Mouse (Mus musculus): ENCODE measurements around the gene Syt14.

The Syt14 gene

DNA sequence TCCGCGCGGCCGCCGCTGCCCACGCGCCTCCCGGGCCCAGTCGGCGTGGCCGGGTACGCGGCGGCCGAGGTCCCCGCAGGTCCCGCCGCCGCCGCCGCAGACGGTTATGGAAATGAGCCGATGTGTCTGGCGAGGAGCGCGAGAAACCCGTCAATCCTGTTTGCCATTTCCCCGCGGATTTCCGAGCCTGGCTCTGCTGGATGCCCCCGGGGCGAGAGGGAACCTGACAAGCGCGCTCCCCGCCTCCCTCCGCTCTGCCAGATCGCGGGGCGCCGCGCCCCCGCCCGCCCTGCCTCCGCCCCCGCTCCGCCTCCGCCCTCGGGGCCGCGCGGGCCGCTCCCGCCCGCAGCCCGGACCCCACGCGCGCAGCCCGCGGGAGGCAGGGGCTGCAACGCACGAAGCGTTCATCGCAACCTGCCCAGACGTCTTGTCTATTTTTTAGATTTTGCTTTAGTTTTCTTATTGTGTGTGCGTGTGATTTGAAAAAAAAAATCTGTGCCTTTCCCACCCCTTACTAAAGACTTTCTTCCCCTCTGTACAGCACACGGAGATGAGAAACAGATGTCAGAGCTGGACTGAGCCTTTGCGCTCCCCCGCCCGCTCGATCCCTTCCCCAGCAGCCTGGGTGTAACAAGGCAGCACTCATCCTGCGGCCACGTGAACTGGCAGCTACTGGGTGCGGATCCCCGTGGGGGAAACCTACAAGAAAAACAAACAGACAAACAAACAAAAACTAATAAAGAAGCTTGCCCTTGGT, 179.9 kb downstream of the Syt14 start, which contains the start of gene Sertad4:
Sertad4 (minus strand) TSS at position 283 of the 757 bp plus-strand sequence.
- Histone ChIP-seq H3K36me3 (ENCODE audit: insufficient read depth, low read length) (no peaks in the 10 kb centered on the region), H3K9me3 (ENCODE audit: low read length) (no peaks in the 10 kb centered on the region), H3K4me1 (replicated peaks; ENCODE audit: low read depth, low read length) (peaks cover 40% of the 10 kb centered on the region), H3K4me3 (replicated peaks; ENCODE audit: low read length) (peak within 1 kb of the TSS; percentile 86), H3K27me3 (ENCODE audit: insufficient read depth, low read length) (peaks cover 82% of the 10 kb centered on the region)
- TF ChIP-seq NANOG (IDR thresholded peaks at IDR 0.05; ENCODE audit: borderline replicate concordance, low read length) (no peak), CTCF (conservative IDR thresholded peaks at IDR 0.05; ENCODE audit: low read length) (no peak), POU5F1 (IDR thresholded peaks at IDR 0.05; ENCODE audit: borderline replicate concordance, low read length) (no peak)

DNA sequence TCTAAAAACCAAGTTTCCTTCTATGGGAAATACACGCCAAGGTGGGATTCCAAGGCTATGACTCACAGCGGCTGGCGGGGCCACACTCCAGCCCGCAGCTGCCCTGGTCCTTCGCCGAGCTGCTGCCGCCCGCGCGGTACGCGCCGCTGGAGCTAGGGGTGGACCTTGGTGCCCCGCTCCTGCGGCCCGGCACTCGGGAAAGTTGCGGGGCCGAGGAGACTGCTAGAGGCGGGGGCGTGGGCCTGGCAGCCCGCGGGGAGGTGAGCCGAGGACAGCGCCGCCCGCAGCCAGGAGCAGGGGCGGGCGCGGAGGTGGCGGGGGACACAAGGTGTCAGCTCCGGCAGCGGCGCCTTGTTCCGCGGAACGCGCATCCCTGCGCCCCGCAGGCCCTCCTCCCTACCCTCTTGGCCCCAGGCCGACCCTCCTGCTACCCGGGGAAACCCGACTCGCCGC, 180.7 kb downstream of the Syt14 start:
- peaks cover 1% of the 10 kb centered on the region; the same call in 1 of the 2 replicates for H3K36me3 ChIP-seq (ENCODE audit: insufficient read depth, low read length)
- peak overlapping the region; percentile 86 for H3K4me3 ChIP-seq (replicated peaks; ENCODE audit: low read length)
- no peak for TF ChIP-seq CTCF (conservative IDR thresholded peaks at IDR 0.05; ENCODE audit: low read length)
- no peak for TF ChIP-seq NANOG (IDR thresholded peaks at IDR 0.05; ENCODE audit: borderline replicate concordance, low read length)
- no peak for TF ChIP-seq POU5F1 (IDR thresholded peaks at IDR 0.05; ENCODE audit: borderline replicate concordance, low read length)

DNA sequence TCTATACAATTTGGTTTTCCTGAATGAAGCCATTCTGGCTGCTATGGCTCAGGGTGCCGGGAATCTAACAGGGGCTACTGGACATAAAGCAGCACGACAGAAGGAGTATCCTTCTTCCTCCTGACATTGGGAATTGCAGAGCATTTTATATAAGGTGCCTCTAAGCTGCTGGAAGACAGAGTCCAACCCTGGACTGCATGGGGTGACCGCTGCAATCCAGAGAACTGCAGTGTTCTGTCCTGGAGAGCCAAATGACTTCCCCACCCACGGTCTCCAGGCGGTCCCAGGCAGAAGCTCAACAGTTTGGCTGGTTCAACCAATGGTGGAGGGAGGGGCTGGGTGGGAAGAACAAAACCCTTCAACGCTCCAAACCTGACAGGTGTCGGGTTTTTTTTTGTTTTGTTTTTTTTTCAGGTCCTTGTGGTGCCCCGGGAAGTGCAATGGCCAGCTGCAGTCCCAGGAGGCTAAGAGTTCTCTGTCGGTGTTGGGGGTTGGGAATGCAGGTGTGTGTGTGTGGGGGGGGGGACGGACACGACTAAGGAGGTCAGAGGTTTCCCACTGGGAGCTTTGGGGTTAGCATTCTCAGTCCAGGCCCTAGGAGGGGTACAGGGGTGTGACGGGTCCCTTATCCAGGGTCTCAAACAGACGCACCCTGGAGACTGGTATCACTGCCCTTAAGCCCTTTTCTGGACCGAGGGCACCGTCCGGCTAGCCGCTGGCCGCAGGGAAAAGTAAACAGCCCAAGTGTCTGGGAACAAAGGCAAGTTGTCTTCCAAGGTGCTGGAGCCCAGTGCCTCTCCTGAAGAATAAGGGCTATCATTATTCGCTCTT, 181.4 kb downstream of the Syt14 start:
- Histone ChIP-seq H3K4me3 (replicated peaks; ENCODE audit: low read length) (peak overlapping the region; percentile 86), H3K9me3 (ENCODE audit: low read length) (no peaks in the 10 kb centered on the region)
- TF ChIP-seq NANOG (IDR thresholded peaks at IDR 0.05; ENCODE audit: borderline replicate concordance, low read length) (no peak), CTCF (conservative IDR thresholded peaks at IDR 0.05; ENCODE audit: low read length) (no peak), POU5F1 (IDR thresholded peaks at IDR 0.05; ENCODE audit: borderline replicate concordance, low read length) (no peak)

More for the DNA sequence above, 180.7 kb downstream of the Syt14 start:
- Histone ChIP-seq H3K4me1 (replicated peaks; ENCODE audit: low read depth, low read length) (peaks cover 41% of the 10 kb centered on the region), H3K27me3 (ENCODE audit: insufficient read depth, low read length) (peaks cover 81% of the 10 kb centered on the region), H3K9me3 (ENCODE audit: low read length) (no peaks in the 10 kb centered on the region)

DNA sequence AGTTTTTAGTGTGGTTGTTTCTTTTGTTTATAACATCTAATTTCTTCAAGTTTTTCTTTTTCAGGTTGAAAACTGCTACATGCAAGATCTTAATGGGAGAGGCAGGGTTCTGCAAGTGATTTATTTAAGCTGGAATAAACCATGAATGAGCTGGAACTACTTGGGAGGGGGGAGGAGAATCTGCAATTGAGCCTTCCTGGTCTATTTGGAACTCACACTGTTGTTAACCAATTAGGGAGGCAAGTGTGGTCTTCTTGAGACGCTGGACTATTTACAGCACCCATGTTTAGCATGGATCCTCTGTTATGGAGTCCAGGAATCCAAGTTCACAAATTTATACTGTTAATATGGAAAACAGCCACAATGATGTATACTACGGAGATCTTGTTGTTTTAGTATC, 182.1 kb downstream of the Syt14 start:
- no peak for TF ChIP-seq POU5F1 (IDR thresholded peaks at IDR 0.05; ENCODE audit: borderline replicate concordance, low read length)
- TF ChIP-seq NANOG (IDR thresholded peaks at IDR 0.05; ENCODE audit: borderline replicate concordance, low read length), result no peak
- TF ChIP-seq CTCF (conservative IDR thresholded peaks at IDR 0.05; ENCODE audit: low read length), result no peak
- peaks cover 13% of the 10 kb centered on the region for H3K36me3 ChIP-seq (ENCODE audit: insufficient read depth, low read length)
- H3K27me3 ChIP-seq (ENCODE audit: insufficient read depth, low read length), result peaks cover 74% of the 10 kb centered on the region
- peaks cover 41% of the 10 kb centered on the region for H3K4me1 ChIP-seq (replicated peaks; ENCODE audit: low read depth, low read length)
- no peak overlapping the region for H3K4me3 ChIP-seq (replicated peaks; ENCODE audit: low read length)
- H3K9me3 ChIP-seq (ENCODE audit: low read length), result no peaks in the 10 kb centered on the region

More for the DNA sequence above, 181.4 kb downstream of the Syt14 start:
- Histone ChIP-seq H3K36me3 (ENCODE audit: insufficient read depth, low read length) (peaks cover 8% of the 10 kb centered on the region), H3K27me3 (ENCODE audit: insufficient read depth, low read length) (peaks cover 79% of the 10 kb centered on the region), H3K4me1 (replicated peaks; ENCODE audit: low read depth, low read length) (peaks cover 41% of the 10 kb centered on the region)

DNA sequence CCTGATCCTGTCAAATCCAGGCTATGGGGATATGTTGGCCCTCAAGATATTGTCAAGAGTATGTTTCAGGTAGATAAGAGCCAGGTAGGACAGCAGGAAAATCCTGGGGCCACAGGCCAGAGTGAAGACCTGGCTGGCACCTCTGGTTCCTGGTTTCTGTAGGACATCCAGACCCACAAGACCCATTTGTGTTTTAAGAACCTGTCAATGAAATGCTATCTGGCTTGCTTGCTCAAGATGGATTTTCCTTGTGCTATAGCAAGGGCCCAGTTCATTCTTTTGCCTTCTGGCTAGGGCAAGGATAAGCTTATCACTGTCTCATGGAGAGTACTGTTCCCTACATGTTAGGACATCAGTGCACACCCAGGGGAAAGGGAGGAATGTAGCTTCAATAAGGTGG, 183.5 kb downstream of the Syt14 start:
- peaks cover 13% of the 10 kb centered on the region for H3K36me3 ChIP-seq (ENCODE audit: insufficient read depth, low read length)
- H3K27me3 ChIP-seq (ENCODE audit: insufficient read depth, low read length), result peaks cover 60% of the 10 kb centered on the region
- H3K4me3 ChIP-seq (replicated peaks; ENCODE audit: low read length), result no peak overlapping the region
- H3K4me1 ChIP-seq (replicated peaks; ENCODE audit: low read depth, low read length), result peaks cover 45% of the 10 kb centered on the region
- no peak for TF ChIP-seq CTCF (conservative IDR thresholded peaks at IDR 0.05; ENCODE audit: low read length)
- H3K9me3 ChIP-seq (ENCODE audit: low read length), result no peaks in the 10 kb centered on the region

DNA sequence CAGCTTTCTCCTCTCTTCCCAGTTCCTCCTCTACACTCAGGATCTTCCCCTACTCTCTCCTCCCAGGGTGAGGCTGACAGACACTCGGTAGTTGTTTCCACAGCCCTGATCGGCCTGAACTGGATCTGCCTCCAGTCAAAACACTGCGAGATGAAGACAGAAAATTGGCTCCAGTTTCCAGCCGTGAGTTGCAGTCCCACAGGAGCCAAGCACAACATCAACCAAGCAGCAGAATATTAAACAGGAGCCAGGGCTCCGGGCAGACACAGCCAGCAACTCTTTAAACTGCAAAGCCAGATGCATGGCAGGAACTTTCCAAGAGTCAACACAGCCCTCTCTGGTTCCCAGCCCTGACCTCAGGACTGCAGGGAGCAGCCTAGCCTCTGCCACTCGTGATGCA, 183.9 kb downstream of the Syt14 start:
- H3K4me1 ChIP-seq (replicated peaks; ENCODE audit: low read depth, low read length), result peaks cover 49% of the 10 kb centered on the region
- TF ChIP-seq CTCF (conservative IDR thresholded peaks at IDR 0.05; ENCODE audit: low read length) (no peak), POU5F1 (IDR thresholded peaks at IDR 0.05; ENCODE audit: borderline replicate concordance, low read length) (no peak), NANOG (IDR thresholded peaks at IDR 0.05; ENCODE audit: borderline replicate concordance, low read length) (no peak)
- H3K4me3 ChIP-seq (replicated peaks; ENCODE audit: low read length), result no peak overlapping the region
- H3K36me3 ChIP-seq (ENCODE audit: insufficient read depth, low read length), result peaks cover 13% of the 10 kb centered on the region
- no peaks in the 10 kb centered on the region for H3K9me3 ChIP-seq (ENCODE audit: low read length)
- H3K27me3 ChIP-seq (ENCODE audit: insufficient read depth, low read length), result peaks cover 57% of the 10 kb centered on the region

DNA sequence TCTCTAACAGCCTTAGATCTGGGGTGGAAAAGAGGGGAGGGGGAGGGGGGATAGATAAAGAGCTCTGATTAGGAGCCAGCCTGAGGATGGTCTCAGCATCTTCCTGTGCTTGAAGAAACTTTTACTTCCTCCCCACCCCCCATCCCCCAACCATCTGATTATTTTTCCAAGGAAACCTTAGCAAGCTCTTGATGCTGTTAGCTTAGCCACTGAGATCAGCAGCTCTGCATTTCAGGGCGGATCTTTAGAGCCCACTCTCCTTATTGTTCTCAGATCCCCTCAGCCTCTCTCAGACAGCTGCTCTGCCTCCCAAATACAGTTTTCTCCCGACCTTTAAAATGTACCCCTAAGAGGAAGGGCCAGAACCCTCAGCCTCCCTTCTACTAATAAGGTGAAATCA, 184.4 kb downstream of the Syt14 start:
- Histone ChIP-seq H3K9me3 (ENCODE audit: low read length) (no peaks in the 10 kb centered on the region), H3K4me3 (replicated peaks; ENCODE audit: low read length) (no peak overlapping the region)

DNA sequence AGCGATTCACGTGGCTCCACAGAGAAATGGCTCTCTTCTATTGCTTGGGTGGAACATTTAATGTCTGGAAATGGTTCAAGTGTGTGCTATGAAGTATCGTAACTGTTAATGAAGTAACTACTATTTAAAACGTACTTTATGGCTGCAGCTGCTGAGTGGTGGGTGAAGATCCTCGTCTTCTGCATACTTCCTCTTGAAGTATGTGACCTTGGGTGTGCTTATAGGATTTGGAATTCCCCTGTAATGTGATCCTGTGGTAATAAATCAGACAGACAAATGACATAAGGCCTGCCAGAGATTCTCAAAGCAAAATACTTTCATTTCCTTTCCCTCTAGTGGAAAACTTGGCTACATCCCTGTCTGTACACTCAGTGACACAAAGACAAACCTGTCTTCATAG, 186.0 kb downstream of the Syt14 start:
- Histone ChIP-seq H3K4me3 (replicated peaks; ENCODE audit: low read length) (no peak overlapping the region), H3K4me1 (replicated peaks; ENCODE audit: low read depth, low read length) (peaks cover 46% of the 10 kb centered on the region), H3K9me3 (ENCODE audit: low read length) (no peaks in the 10 kb centered on the region), H3K27me3 (ENCODE audit: insufficient read depth, low read length) (peaks cover 45% of the 10 kb centered on the region), H3K36me3 (ENCODE audit: insufficient read depth, low read length) (peaks cover 13% of the 10 kb centered on the region)
- no peak for TF ChIP-seq CTCF (conservative IDR thresholded peaks at IDR 0.05; ENCODE audit: low read length)
- TF ChIP-seq POU5F1 (IDR thresholded peaks at IDR 0.05; ENCODE audit: borderline replicate concordance, low read length), result no peak
- TF ChIP-seq NANOG (IDR thresholded peaks at IDR 0.05; ENCODE audit: borderline replicate concordance, low read length), result no peak

More for the DNA sequence above, 184.4 kb downstream of the Syt14 start:
- Histone ChIP-seq H3K4me1 (replicated peaks; ENCODE audit: low read depth, low read length) (peaks cover 49% of the 10 kb centered on the region), H3K36me3 (ENCODE audit: insufficient read depth, low read length) (peaks cover 13% of the 10 kb centered on the region), H3K27me3 (ENCODE audit: insufficient read depth, low read length) (peaks cover 52% of the 10 kb centered on the region)
- TF ChIP-seq POU5F1 (IDR thresholded peaks at IDR 0.05; ENCODE audit: borderline replicate concordance, low read length) (no peak), NANOG (IDR thresholded peaks at IDR 0.05; ENCODE audit: borderline replicate concordance, low read length) (no peak), CTCF (conservative IDR thresholded peaks at IDR 0.05; ENCODE audit: low read length) (no peak)

All from E14TG2a.4 (cell line).